Mouse (Mus musculus) forebrain, embryonic 11.5 days (tissue): Measurements from ENCODE around the gene Myh6. TPM values are rescaled to one million over a fixed set of nuclear protein-coding genes. Genes with fewer than 3 reads are reported as not detected.
A peak's percentile ranks its signal among the peaks of the same experiment; 100 is the strongest.

Experiments
- microRNA counts: library from miRNA; unstranded; fragments of <30 nt; microRNA quantifications from one replicate; lab custom pipeline; 2015
- microRNA-seq: library from miRNA; unstranded; fragments of <30 nt; microRNA quantifications from one replicate; pipeline ENCODE4, GENCODE M21; 2016; ENCODE audit not compliant: insufficient number of aligned reads
- polyA plus RNA-seq: library from polyadenylated mRNA; unstranded; fragments of >200 nt; fragmentation: Nextera tagmentation; extraction: Ambion mirVana; gene quantifications from 2 replicates; pipeline ENCODE4 v1.2.1, GENCODE M21; 2014

The Myh6 gene
- polyA plus RNA-seq, 1 experiment from 2014 or later = not detected

MicroRNAs within 50 kb of the gene (microRNA counts, 519-probe panel; counts per million panel counts)
- 31.2 counts per million for microRNA mmu-miR-208a (lab: Ali Mortazavi, UCI)
- 31.2 counts per million for microRNA mmu-miR-208b (lab: Ali Mortazavi, UCI)

Small RNA genes within 50 kb of the gene (microRNA-seq; reads per million reads assigned to microRNA genes)
- gene Mir208a (42.9 reads per million, percentile 25 among the genes with 10 or more reads in this experiment), gene Mir208b (206 reads per million, percentile 44 among the genes with 10 or more reads in this experiment)

Other genes starting within 250 kb of the Myh6 start
- 1.5 and 2.1 TPM in 2 replicates for gene Slc7a8, start 185.0 kb downstream of the Myh6 start, polyA plus RNA-seq
- gene Rnf212b, start 152.8 kb downstream of the Myh6 start, polyA plus RNA-seq = not detected in 2 replicates
- gene Homez, start 96.0 kb downstream of the Myh6 start, polyA plus RNA-seq = 15.7 and 16.1 TPM in 2 replicates
- 0.69 and 1.4 TPM in 2 replicates for gene Ppp1r3e, start 89.4 kb downstream of the Myh6 start, polyA plus RNA-seq
- 3.1 and 3.2 TPM in 2 replicates for gene Bcl2l2, start 83.5 kb downstream of the Myh6 start, polyA plus RNA-seq
- gene Gm20521, start 83.5 kb downstream of the Myh6 start, polyA plus RNA-seq = not detected in 2 replicates
- gene Pabpn1, start 74.4 kb downstream of the Myh6 start, polyA plus RNA-seq = 182 and 221 TPM in 2 replicates
- gene Slc22a17, start 53.8 kb downstream of the Myh6 start, polyA plus RNA-seq = 44.4 and 51.8 TPM in 2 replicates
- gene Efs, start 40.8 kb downstream of the Myh6 start, polyA plus RNA-seq = 39.4 and 41.8 TPM in 2 replicates
- gene Il25, start 34.2 kb downstream of the Myh6 start, polyA plus RNA-seq = not detected in 2 replicates
- 0.69 TPM in 1 of 2 replicates, not detected in the other for gene Cmtm5, start 30.7 kb downstream of the Myh6 start, polyA plus RNA-seq
- gene Gm17428, start 10.0 kb upstream of the Myh6 start, polyA plus RNA-seq = not detected in 2 replicates
- 0.11 and 0.52 TPM in 2 replicates for gene Myh7, start 27.7 kb upstream of the Myh6 start, polyA plus RNA-seq
- 94.1 and 95.8 TPM in 2 replicates for gene Ngdn, start 48.5 kb upstream of the Myh6 start, polyA plus RNA-seq
- gene Zfhx2, start 125.4 kb upstream of the Myh6 start, polyA plus RNA-seq = 15.9 TPM in 2 replicates
- gene Thtpa, start 127.9 kb upstream of the Myh6 start, polyA plus RNA-seq = 28.6 and 31.1 TPM in 2 replicates
- gene Ap1g2, start 139.7 kb upstream of the Myh6 start, polyA plus RNA-seq = 13.9 and 14.8 TPM in 2 replicates
- gene Jph4, start 150.0 kb upstream of the Myh6 start, polyA plus RNA-seq = 2.9 and 3.7 TPM in 2 replicates